Comparison of ENCODE assay signal across 25 mouse cellular contexts in genomic region chr5:119766372-119766771, GRCm38 (mm10).
DNase-seq lines count a peak whose midpoint lies in the region; ATAC-seq and TF ChIP-seq lines count a peak whose summit lies in the region.
"Had no signal": no experiment of that assay in that cellular context is flagged by ENCODE, and none has a peak within 500 bp of the region (broad histone marks: within the 10 kb centered on the region; RNA-seq: fewer than 3 reads in every experiment).

No protein-coding gene starts in this region.

- WGBS in limb, embryonic 14.5 days = 39% methylated on average over 13 of the region's 13 CpGs
- 49% methylated on average over 13 of the region's 13 CpGs for WGBS in limb, embryonic 10.5 days
- 9% methylated on average over 13 of the region's 13 CpGs for WGBS in lung, embryonic 16.5 days

- H3K4me3 ChIP-seq in limb, embryonic 14.5 days (replicated peaks; ENCODE audit: low read length) = no peak overlapping the region
- no peak overlapping the region for H3K4me3 ChIP-seq in limb, embryonic 10.5 days
- H3K4me3 ChIP-seq in lung, embryonic 16.5 days (ENCODE audit: low read length) = no peak overlapping the region
- H3K4me3 ChIP-seq: forebrain, embryonic 10.5 days; forebrain, embryonic 13.5 days; heart, adult 2 months; heart, embryonic 10.5 days; heart, embryonic 13.5 days had no signal

- H3K27ac ChIP-seq in limb, embryonic 14.5 days (replicated peaks; ENCODE audit: low read depth, low read length) = no peak overlapping the region
- H3K27ac ChIP-seq in limb, embryonic 10.5 days = no peak overlapping the region
- no peak overlapping the region for H3K27ac ChIP-seq in lung, embryonic 16.5 days (ENCODE audit: low read length)
- H3K27ac ChIP-seq: forebrain, embryonic 10.5 days; forebrain, embryonic 13.5 days; heart, adult 2 months; heart, embryonic 10.5 days; heart, embryonic 13.5 days; hindbrain, embryonic 14.5 days; hindbrain, postnatal 0 days had no signal

- peaks cover 14% of the 10 kb centered on the region for H3K4me1 ChIP-seq in limb, embryonic 14.5 days (ENCODE audit: control insufficient read depth, insufficient read depth, low read length)
- H3K4me1 ChIP-seq in limb, embryonic 10.5 days = peaks cover 9% of the 10 kb centered on the region
- H3K4me1 ChIP-seq in lung, embryonic 16.5 days (replicated peaks; ENCODE audit: control insufficient read depth, insufficient read depth, low read length) = 0 out of 2 replicates have a peak, but pooled peaks cover 2% of the 10 kb centered on the region
- H3K4me1 ChIP-seq: forebrain, embryonic 13.5 days had no signal

- no peak for ATAC-seq in limb, embryonic 14.5 days (ENCODE audit: low FRiP score, low read depth)
- ATAC-seq in lung, embryonic 16.5 days (ENCODE audit: low read depth) = peak; percentile 45; the same call in 1 of the 2 replicates
- ATAC-seq: CD4-positive, CD25-positive, alpha-beta regulatory T cell, adult 4 months; forebrain, embryonic 13.5 days; forebrain, embryonic 16.5 days; hindbrain, postnatal 0 days had no signal

- peak; percentile 55 for DNase-seq in limb, embryonic 14.5 days (ENCODE audit: low spot score)
- no peak for DNase-seq in limb, embryonic 10.5 days (ENCODE audit: low spot score)
- DNase-seq in lung, postnatal 10 days = no peak
- peak; percentile 33 for DNase-seq in ZHBTc4 (ENCODE audit: low read depth, low spot score)
- DNase-seq in layer of hippocampus, adult 18-20 months (ENCODE audit: low spot score in 2 of 2) = no peak
- DNase-seq: adrenal gland, adult 2 months; adrenal gland, postnatal 14 days; cerebellum, adult 11 months; cerebellum, adult 2 months; cerebellum, adult 9-11 months; cerebellum, postnatal 25 days; gastrocnemius, postnatal 10 days; gastrocnemius, postnatal 36 days; heart, adult 2 months; heart, postnatal 14 days; heart, postnatal 4 days had no signal

- H3K9ac ChIP-seq in limb, embryonic 14.5 days (ENCODE audit: low read depth, low read length, severe bottlenecking) = no peak overlapping the region
- H3K9ac ChIP-seq in lung, embryonic 16.5 days (ENCODE audit: low read length) = no peak overlapping the region
- H3K9ac ChIP-seq: forebrain, embryonic 13.5 days; heart, embryonic 13.5 days; hindbrain, embryonic 14.5 days had no signal

- H3K4me2 ChIP-seq in limb, embryonic 14.5 days (replicated peaks; ENCODE audit: low read depth, low read length, severe bottlenecking) = no peak overlapping the region
- no peak overlapping the region for H3K4me2 ChIP-seq in lung, embryonic 16.5 days (ENCODE audit: low read depth, low read length)
- H3K4me2 ChIP-seq: forebrain, embryonic 13.5 days; heart, embryonic 13.5 days; hindbrain, embryonic 14.5 days had no signal

- H3K27me3 ChIP-seq in limb, embryonic 14.5 days (ENCODE audit: control insufficient read depth, insufficient read depth, low read length) = no peaks in the 10 kb centered on the region
- peaks cover 15% of the 10 kb centered on the region; the same call in 1 of the 2 replicates for H3K27me3 ChIP-seq in limb, embryonic 10.5 days (ENCODE audit: low read depth, poor library complexity, severe bottlenecking)
- H3K27me3 ChIP-seq in lung, embryonic 16.5 days (ENCODE audit: control insufficient read depth, insufficient read depth, low read depth, low read length) = no peaks in the 10 kb centered on the region

- TF ChIP-seq POLR2A in limb, embryonic 14.5 days (IDR thresholded peaks at IDR 0.05; ENCODE audit: borderline replicate concordance, extremely low read depth, insufficient read depth, insufficient read length) = no peak

- no peaks in the 10 kb centered on the region for H3K9me3 ChIP-seq in limb, embryonic 14.5 days (ENCODE audit: control insufficient read depth, low read length)
- no peaks in the 10 kb centered on the region for H3K9me3 ChIP-seq in limb, embryonic 10.5 days (replicated peaks)
- H3K9me3 ChIP-seq in lung, embryonic 16.5 days (ENCODE audit: control insufficient read depth, low read length) = no peaks in the 10 kb centered on the region
- H3K9me3 ChIP-seq: forebrain, embryonic 10.5 days; forebrain, embryonic 13.5 days; heart, embryonic 10.5 days; heart, embryonic 13.5 days had no signal

- H3K36me3 ChIP-seq in limb, embryonic 14.5 days (ENCODE audit: control insufficient read depth, insufficient read depth, low read length) = no peaks in the 10 kb centered on the region
- H3K36me3 ChIP-seq in limb, embryonic 10.5 days = no peaks in the 10 kb centered on the region
- no peaks in the 10 kb centered on the region for H3K36me3 ChIP-seq in lung, embryonic 16.5 days (ENCODE audit: control insufficient read depth, insufficient read depth, low read length)
- H3K36me3 ChIP-seq: forebrain, embryonic 10.5 days; heart, embryonic 10.5 days; heart, embryonic 13.5 days had no signal

Comparison
In these comparisons a context has a peak if more than half of its experiments do, and no peak if none do; other contexts are left out.
1. DNase-seq: peak in limb, embryonic 14.5 days (single experiment) and ZHBTc4 (single experiment); none in limb, embryonic 10.5 days (single experiment), lung, postnatal 10 days (single experiment) and layer of hippocampus, adult 18-20 months (0 of 2).